Comparison of ENCODE assay signal across 9 mouse cellular contexts in genomic region chr11:100957244-100957643, GRCm38 (mm10). TPM values are rescaled to one million over a fixed set of nuclear protein-coding genes. Genes with fewer than 3 reads are reported as not detected.
DNase-seq lines count a peak whose midpoint lies in the region; ATAC-seq and TF ChIP-seq lines count a peak whose summit lies in the region.
"Had no signal": no experiment of that assay in that cellular context is flagged by ENCODE, and none has a peak within 500 bp of the region (broad histone marks: within the 10 kb centered on the region; RNA-seq: fewer than 3 reads in every experiment).

No protein-coding gene starts in this region.

- intact Hi-C loops in heart, postnatal 10 days (cut with DNase I), result loop anchor here (1.0 to 5.0 kb wide), 3 partner anchors 26 to 245 kb away; partner anchors contain the start of genes Hspb9 and Kat2a
- intact Hi-C loops in left cerebral cortex, adult 2 months (cut with DNase I), result loop anchor here (5.0 kb wide), 1 partner anchor 190 kb away; no protein-coding TSS in a partner anchor

- peak; percentile 90 to 99 for DNase-seq in heart, adult 18-20 months
- DNase-seq in heart, postnatal 10 days, result peak; percentile 94 to 98
- DNase-seq in left cerebral cortex, adult 2 months (ENCODE audit: extremely low spot score in 1 of 2, low spot score in 2 of 2), result peak; percentile 84 to 95
- DNase-seq in midbrain, embryonic 14.5 days, result peak; percentile 94
- DNase-seq in spleen, postnatal 14 days (ENCODE audit: low spot score in 2 of 2), result peak; percentile 62 to 75

- peaks cover 36% of the 10 kb centered on the region for H3K4me1 ChIP-seq in heart, embryonic 11.5 days (ENCODE audit: control insufficient read depth, insufficient read depth, low read length)
- no peaks in the 10 kb centered on the region; the same call in 1 of the 2 replicates for H3K4me1 ChIP-seq in bone marrow, adult 2 months (ENCODE audit: control insufficient read depth, insufficient read depth, low read length)
- H3K4me1 ChIP-seq in midbrain, embryonic 14.5 days (ENCODE audit: control insufficient read depth, insufficient read depth, low read length), result peaks cover 3% of the 10 kb centered on the region; the same call in 1 of the 2 replicates

- H3K27me3 ChIP-seq in heart, embryonic 11.5 days (ENCODE audit: control insufficient read depth, insufficient read depth, low read length), result peaks cover 13% of the 10 kb centered on the region
- H3K27me3 ChIP-seq in midbrain, embryonic 14.5 days (ENCODE audit: control insufficient read depth, insufficient read depth, low read length), result peaks cover 34% of the 10 kb centered on the region
- H3K27me3 ChIP-seq: megakaryocyte, embryonic 14.5 days had no signal

- H3K4me3 ChIP-seq in heart, embryonic 11.5 days (ENCODE audit: low read depth, low read length), result no peak overlapping the region
- H3K4me3 ChIP-seq in bone marrow, adult 2 months (replicated peaks; ENCODE audit: control insufficient read depth, low read depth, low read length), result no peak overlapping the region
- H3K4me3 ChIP-seq in left cerebral cortex, adult 2 months, result no peak overlapping the region
- no peak overlapping the region for H3K4me3 ChIP-seq in midbrain, embryonic 14.5 days (replicated peaks; ENCODE audit: low read depth, low read length)
- H3K4me3 ChIP-seq: megakaryocyte, embryonic 14.5 days had no signal

- no peak for ATAC-seq in heart, embryonic 11.5 days (replicated peaks; ENCODE audit: insufficient number of reproducible peaks, low FRiP score, low TSS enrichment)
- peak; percentile 64; the same call in 1 of the 2 replicates for ATAC-seq in erythroid progenitor cell, adult 5-6 weeks (replicated peaks; ENCODE audit: low FRiP score, poor library complexity, severe bottlenecking)
- no peak for ATAC-seq in midbrain, embryonic 14.5 days (ENCODE audit: low FRiP score, low TSS enrichment)

- TF ChIP-seq CTCF in bone marrow, adult 2 months (IDR thresholded peaks at IDR 0.05; ENCODE audit: control insufficient read depth, insufficient read depth, low read length), result peak; percentile 82
- TF ChIP-seq CTCF in left cerebral cortex, adult 2 months (IDR thresholded peaks at IDR 0.05), result peak; percentile 92

- WGBS in heart, embryonic 11.5 days (ENCODE audit: insufficient replicate concordance), result 4% methylated on average over 5 of the region's 5 CpGs
- 8% methylated on average over 5 of the region's 5 CpGs for WGBS in bone marrow, adult 2 months
- WGBS in midbrain, embryonic 14.5 days, result 1% methylated on average over 5 of the region's 5 CpGs

- no peak overlapping the region for H3K9ac ChIP-seq in heart, embryonic 11.5 days (ENCODE audit: low read depth, low read length)
- no peak overlapping the region for H3K9ac ChIP-seq in midbrain, embryonic 14.5 days (replicated peaks; ENCODE audit: low read length)

- no peaks in the 10 kb centered on the region for H3K9me3 ChIP-seq in heart, embryonic 11.5 days (replicated peaks; ENCODE audit: control insufficient read depth, low read length)
- no peaks in the 10 kb centered on the region for H3K9me3 ChIP-seq in midbrain, embryonic 14.5 days (ENCODE audit: control insufficient read depth, low read length)
- H3K9me3 ChIP-seq: megakaryocyte, embryonic 14.5 days had no signal

- TF ChIP-seq POLR2A in bone marrow, adult 2 months (IDR thresholded peaks at IDR 0.05; ENCODE audit: borderline replicate concordance, control insufficient read depth, low read depth, low read length), result no peak

- peaks cover 7% of the 10 kb centered on the region; the same call in 1 of the 2 replicates for H3K36me3 ChIP-seq in heart, embryonic 11.5 days (ENCODE audit: control insufficient read depth, insufficient read depth, low read length)
- H3K36me3 ChIP-seq in midbrain, embryonic 14.5 days (ENCODE audit: control insufficient read depth, insufficient read depth, low read length), result no peaks in the 10 kb centered on the region

- H3K27ac ChIP-seq in heart, embryonic 11.5 days (ENCODE audit: low read depth, low read length), result no peak overlapping the region
- H3K27ac ChIP-seq in bone marrow, adult 2 months (ENCODE audit: control insufficient read depth, insufficient read depth, low read depth, low read length, poor library complexity), result no peak overlapping the region
- H3K27ac ChIP-seq in left cerebral cortex, adult 2 months, result no peak overlapping the region
- no peak overlapping the region for H3K27ac ChIP-seq in midbrain, embryonic 14.5 days (replicated peaks; ENCODE audit: low read depth, low read length)

- no peak overlapping the region for H3K4me2 ChIP-seq in heart, embryonic 11.5 days
- no peak overlapping the region for H3K4me2 ChIP-seq in midbrain, embryonic 14.5 days (ENCODE audit: low read length)

RNA-seq across cellular contexts. Expression of gene Cavin1, which starts 13.4 kb away (rescaled TPM):
- 100 to 1,000 TPM; 192 to 214 TPM for total RNA-seq in heart, adult 18-20 months (2021)
- 113 and 175 TPM in 2 replicates for polyA plus RNA-seq in heart, embryonic 11.5 days (2014; fragmentation: Nextera tagmentation; extraction: Ambion mirVana)
- 54.2 and 71.2 TPM in 2 replicates for polyA plus RNA-seq in bone marrow, adult 2 months (2011; ENCODE audit: insufficient read depth, insufficient read length, low replicate concordance, missing spikeins)
- total RNA-seq in erythroid progenitor cell, adult 5-6 weeks (2015; ENCODE audit: low replicate concordance), result not detected in 2 replicates
- total RNA-seq in erythroid progenitor cell, adult 5-6 weeks (2017; ENCODE audit: low replicate concordance), result not detected in 2 replicates
- 100 to 1,000 TPM; 462 to 471 TPM for total RNA-seq in heart, postnatal 10 days (2021)
- total RNA-seq in left cerebral cortex, adult 2 months (2021), result 10 to 100 TPM; 19.2 to 22.2 TPM
- polyA plus RNA-seq in midbrain, embryonic 14.5 days (2014; fragmentation: Nextera tagmentation; extraction: Ambion mirVana), result 8.0 and 16.3 TPM in 2 replicates

RNA-seq across cellular contexts. Expression of gene Stat3, which starts 17.9 kb away (rescaled TPM):
- total RNA-seq in heart, adult 18-20 months (2021), result 10 to 100 TPM; 71.8 to 83.2 TPM
- 45.0 and 49.0 TPM in 2 replicates for polyA plus RNA-seq in heart, embryonic 11.5 days (2014; fragmentation: Nextera tagmentation; extraction: Ambion mirVana)
- 21.4 and 60.0 TPM in 2 replicates for polyA plus RNA-seq in bone marrow, adult 2 months (2011; ENCODE audit: insufficient read depth, insufficient read length, low replicate concordance, missing spikeins)
- total RNA-seq in erythroid progenitor cell, adult 5-6 weeks (2015; ENCODE audit: low replicate concordance), result 31.0 and 31.4 TPM in 2 replicates
- 26.2 and 26.6 TPM in 2 replicates for total RNA-seq in erythroid progenitor cell, adult 5-6 weeks (2017; ENCODE audit: low replicate concordance)
- total RNA-seq in heart, postnatal 10 days (2021), result 100 to 1,000 TPM; 110 to 117 TPM
- 10 to 100 TPM; 35.7 to 40.9 TPM for total RNA-seq in left cerebral cortex, adult 2 months (2021)
- 29.6 and 30.6 TPM in 2 replicates for polyA plus RNA-seq in midbrain, embryonic 14.5 days (2014; fragmentation: Nextera tagmentation; extraction: Ambion mirVana)

RNA-seq across cellular contexts. Expression of gene Atp6v0a1, which starts 52.0 kb away (rescaled TPM):
- 10 to 100 TPM; 87.1 to 92.2 TPM for total RNA-seq in heart, adult 18-20 months (2021)
- 57.1 and 62.2 TPM in 2 replicates for polyA plus RNA-seq in heart, embryonic 11.5 days (2014; fragmentation: Nextera tagmentation; extraction: Ambion mirVana)
- polyA plus RNA-seq in bone marrow, adult 2 months (2011; ENCODE audit: insufficient read depth, insufficient read length, low replicate concordance, missing spikeins), result 44.9 and 61.5 TPM in 2 replicates
- total RNA-seq in erythroid progenitor cell, adult 5-6 weeks (2015; ENCODE audit: low replicate concordance), result 316 and 341 TPM in 2 replicates
- total RNA-seq in erythroid progenitor cell, adult 5-6 weeks (2017; ENCODE audit: low replicate concordance), result 355 and 494 TPM in 2 replicates
- total RNA-seq in heart, postnatal 10 days (2021), result 10 to 100 TPM; 89.6 to 93.8 TPM
- total RNA-seq in left cerebral cortex, adult 2 months (2021), result 100 to 1,000 TPM; 442 to 461 TPM
- polyA plus RNA-seq in midbrain, embryonic 14.5 days (2014; fragmentation: Nextera tagmentation; extraction: Ambion mirVana), result 115 and 119 TPM in 2 replicates

Comparison
In these comparisons a context has a peak if more than half of its experiments do, and no peak if none do; other contexts are left out.
1. RNA of gene Cavin1, which starts 13.4 kb away (total RNA-seq): 462 to 471 TPM in heart, postnatal 10 days, 192 to 214 TPM in heart, adult 18-20 months and 19.2 to 22.2 TPM in left cerebral cortex, adult 2 months; not detected in erythroid progenitor cell, adult 5-6 weeks; every median in the first group is over 10 times any median in the second.
2. Peak in every context shown above with its lines, with median percentiles within 50 percentile points of each other: DNase-seq.